Mouse (Mus musculus): Measurements from ENCODE around the gene Faxc.
A peak's percentile ranks its signal among the peaks of the same experiment; 100 is the strongest.

Faxc gene

GRCm38 (mm10) chr4:21930971-21931771 lies at the start of gene Faxc:
TSS of gene Faxc (plus strand) at chr4:21931329.
- DNase-seq (ENCODE audit: low spot score in 2 of 2): peak; percentile 31 to 47

GRCm38 (mm10) chr4:21882806-21883205 lies 48.3 kb upstream of the Faxc start:
- DNase-seq (ENCODE audit: low spot score in 2 of 2): no peak

DNA sequence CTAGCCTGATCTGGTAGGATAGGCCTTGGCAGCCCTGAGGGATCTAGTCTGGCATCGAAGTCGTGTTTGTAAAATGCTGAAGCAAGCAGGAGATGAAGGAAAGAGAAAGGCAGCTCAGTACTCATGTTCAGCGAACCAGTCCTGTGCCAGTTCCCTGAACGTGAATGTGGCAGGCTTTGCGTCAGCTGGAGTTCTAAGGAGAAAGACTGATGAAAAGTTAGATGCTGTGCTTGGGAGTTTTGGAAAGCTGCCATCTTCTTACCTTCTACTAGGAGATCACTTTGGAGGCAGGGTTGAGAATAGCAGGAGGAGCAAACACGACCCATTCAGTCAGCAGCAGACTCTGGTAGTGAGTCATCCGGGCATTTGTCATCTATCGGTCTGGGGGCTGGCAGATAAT lies 45.3 kb upstream of the Faxc start:
- no peak for DNase-seq (ENCODE audit: low spot score in 2 of 2)

GRCm38 (mm10) chr4:21931772-21932630 lies 872 bp downstream of the Faxc start:
- DNase-seq (ENCODE audit: low spot score in 2 of 2): no peak

DNA sequence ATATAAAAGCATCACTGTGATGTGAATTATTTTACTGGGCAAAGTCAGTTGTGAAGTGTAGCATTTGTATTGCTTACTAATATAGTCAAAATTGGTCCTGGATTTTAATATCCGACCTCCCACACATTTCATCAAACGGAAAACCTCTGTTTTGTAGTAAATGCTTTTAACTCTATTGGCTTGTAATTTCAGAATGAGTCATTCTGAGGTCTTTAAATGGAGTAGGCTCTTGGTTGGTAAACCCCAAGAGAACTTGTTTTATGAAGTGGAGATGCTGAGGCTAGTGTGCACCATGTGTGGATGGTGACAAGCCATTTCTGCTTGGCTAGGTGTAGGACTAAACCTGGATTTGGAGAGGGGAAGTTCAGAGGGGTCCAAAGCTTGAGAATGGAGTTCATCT lies 4.2 kb downstream of the Faxc start:
- no peak for DNase-seq (ENCODE audit: low spot score in 2 of 2)

DNA sequence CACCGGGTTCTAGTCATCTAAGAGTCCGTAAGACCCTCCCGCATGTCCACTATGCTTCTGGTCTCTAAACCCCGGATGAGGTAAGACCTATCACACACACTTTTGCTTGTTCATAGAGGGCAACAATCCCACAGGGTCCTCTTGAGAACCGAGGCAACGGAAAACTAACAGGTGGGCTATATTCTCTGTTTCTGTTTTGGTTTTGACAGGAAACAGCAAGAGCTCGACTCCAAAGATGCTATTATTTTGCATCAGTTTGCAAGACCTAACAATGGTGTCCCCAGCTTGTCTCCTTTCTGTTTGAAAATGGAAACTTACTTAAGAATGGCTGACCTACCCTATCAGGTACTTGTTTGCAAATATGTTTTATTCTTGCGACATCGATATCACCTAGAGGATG lies 5.3 kb downstream of the Faxc start:
- no peak for DNase-seq (ENCODE audit: low spot score in 2 of 2)

DNA sequence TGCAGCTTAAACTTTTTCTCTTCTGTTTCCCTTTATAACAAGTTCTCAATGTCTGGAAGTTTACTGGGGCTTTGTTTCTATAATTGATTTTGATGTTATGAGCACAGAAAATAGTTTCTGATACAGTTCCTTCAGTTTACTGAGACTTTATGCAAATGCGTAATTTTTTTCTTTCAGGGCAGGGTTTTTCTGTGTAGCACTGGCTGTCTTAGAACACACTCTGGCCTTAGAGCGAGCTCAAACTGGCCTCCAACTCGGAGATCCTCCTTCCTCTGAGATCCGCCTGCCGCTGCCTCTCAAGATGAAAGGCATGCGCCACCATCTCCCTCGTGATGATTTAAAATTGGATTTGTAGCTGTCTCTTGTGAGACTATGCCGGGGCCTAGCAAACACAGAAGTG lies 6.8 kb downstream of the Faxc start:
- DNase-seq (ENCODE audit: low spot score in 2 of 2): no peak

DNA sequence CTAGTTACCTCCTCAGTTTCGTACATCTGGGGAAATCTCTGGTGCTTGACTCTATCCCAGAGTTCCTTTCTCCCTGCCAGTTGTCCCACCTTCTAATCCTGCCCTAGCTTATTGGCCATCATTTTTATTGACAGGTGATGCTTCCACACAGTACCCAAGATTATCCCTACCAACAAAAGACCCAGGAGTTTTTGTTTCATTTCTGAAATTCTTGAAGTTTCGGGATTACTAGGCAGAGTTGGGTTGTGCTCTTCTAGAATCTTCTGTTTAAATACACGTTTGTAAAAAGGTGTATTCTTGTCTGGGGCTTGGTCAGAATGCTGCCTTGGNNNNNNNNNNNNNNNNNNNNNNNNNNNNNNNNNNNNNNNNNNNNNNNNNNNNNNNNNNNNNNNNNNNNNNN lies 13.5 kb downstream of the Faxc start:
- no peak for DNase-seq (ENCODE audit: low spot score in 2 of 2)

- DNase-seq (ENCODE audit: low spot score in 2 of 2): peak in 1 of 2 experiments; percentile 27
These were observed 20.3 kb downstream of the Faxc start for GRCm38 (mm10) chr4:21951444-21951843.

DNA sequence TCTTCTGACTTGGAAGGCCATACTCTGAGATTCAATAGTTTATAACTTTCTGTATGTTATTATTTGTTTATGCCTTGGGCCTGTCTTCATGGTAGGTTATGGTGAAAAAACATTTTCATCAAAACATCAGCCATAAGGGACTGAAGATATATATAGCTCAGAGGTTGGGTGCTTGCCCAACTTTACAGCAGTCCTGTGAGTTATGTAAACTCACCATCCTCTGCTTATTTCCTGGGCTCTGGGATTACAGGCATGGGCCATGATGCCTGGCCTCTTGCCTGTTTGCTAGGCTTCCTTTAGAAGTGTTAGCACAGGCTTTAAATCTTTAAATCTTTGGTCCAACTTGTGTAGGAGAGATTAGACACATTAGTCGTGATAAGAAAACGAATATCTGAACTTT lies 21.1 kb downstream of the Faxc start:
- no peak for DNase-seq (ENCODE audit: low spot score in 2 of 2)

- DNase-seq (ENCODE audit: low spot score in 2 of 2): peak; percentile 25 to 36
These were observed 26.6 kb downstream of the Faxc start for GRCm38 (mm10) chr4:21957570-21958321.

- DNase-seq (ENCODE audit: low spot score in 2 of 2): no peak
These were observed 40.8 kb downstream of the Faxc start for GRCm38 (mm10) chr4:21971949-21972348.

DNA sequence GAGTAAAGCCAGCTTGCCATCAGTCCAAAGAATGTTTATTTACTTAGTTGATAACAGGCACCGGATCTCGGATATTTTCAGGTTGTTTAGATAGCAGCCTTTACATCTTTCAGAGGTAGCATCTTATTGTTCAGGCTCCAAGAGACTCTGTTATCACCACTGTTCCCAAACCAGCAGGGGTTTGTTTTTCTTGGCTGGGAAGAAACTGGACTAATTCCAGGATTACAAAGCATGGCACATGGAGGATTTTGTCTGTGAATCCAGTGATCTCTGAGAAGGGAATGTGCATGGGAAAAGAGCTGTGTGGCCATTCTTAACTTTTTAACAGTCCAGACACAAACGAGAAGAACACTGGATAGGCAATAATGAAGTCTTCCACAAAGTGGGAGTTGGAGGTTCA lies 43.0 kb downstream of the Faxc start:
- DNase-seq (ENCODE audit: low spot score in 2 of 2): no peak

GRCm38 (mm10) chr4:21980471-21980870 lies 49.3 kb downstream of the Faxc start:
- DNase-seq (ENCODE audit: low spot score in 2 of 2): no peak

DNA sequence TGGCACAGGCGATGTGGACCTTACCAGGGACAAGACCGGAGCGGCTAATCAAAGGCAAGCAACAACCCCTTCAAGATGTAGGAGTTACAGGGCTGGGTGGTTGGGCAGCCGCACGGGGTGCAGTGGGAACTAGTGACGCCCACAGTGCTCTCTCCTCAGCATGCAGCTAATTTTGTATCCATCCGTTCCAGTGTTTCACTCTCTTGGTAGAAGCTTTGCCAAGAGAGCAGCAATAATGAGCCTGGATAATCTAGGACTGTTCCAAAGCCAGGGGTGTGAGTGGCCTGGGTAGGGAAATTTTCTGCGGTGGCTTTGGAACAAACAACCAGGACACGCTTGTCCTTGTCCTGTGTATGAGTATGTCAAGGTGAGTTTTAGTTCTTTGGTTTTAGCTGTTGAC lies 51.3 kb downstream of the Faxc start:
- no peak for DNase-seq (ENCODE audit: low spot score in 2 of 2)

GRCm38 (mm10) chr4:21986857-21987256 lies 55.7 kb downstream of the Faxc start:
- DNase-seq (ENCODE audit: low spot score in 2 of 2): no peak

DNA sequence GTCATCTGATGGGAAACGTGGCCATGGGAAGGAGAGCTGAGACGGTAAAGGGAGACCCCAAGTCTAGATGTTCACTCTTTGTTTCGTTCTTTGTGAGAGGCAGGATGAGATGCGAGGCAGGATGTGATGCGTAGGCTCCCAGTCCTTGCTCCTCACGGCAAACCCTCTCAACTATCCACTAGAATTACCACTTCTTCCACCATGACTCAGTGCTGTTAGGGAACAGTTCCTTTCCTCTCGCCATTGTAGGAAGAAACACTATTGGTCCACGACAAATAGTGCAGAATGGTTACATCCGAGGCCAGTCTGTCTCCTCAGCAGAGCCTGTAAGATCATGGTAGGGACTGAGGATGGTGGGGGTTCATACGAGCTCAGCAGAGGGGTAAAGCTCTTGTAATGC lies 56.3 kb downstream of the Faxc start:
- no peak for DNase-seq (ENCODE audit: low spot score in 2 of 2)

DNA sequence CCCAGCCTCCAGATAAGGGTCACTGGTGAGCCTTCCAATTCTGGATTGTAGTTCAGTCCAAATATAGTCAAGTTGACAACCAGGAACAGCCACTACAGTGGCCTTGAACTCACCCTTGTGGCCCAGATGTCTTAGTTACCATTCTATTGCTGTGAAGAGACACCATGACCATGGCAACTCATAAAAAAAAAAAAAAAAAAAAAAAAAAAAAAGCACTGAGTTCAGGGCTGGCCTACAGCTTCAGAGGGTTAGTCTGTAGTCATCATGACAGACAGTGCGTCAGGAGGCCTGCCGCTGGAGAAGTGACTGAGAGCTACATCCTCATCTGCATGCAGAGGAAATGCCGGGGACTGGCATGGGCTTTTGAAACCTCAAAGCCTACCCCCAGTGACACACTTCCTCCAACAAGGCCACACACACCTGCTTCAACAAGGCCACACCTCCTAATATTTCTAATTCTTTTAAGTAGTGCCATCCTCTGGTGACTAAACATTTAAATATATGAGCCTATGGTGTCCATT lies 58.5 kb downstream of the Faxc start:
- no peak for DNase-seq (ENCODE audit: low spot score in 2 of 2)

- DNase-seq (ENCODE audit: low spot score in 2 of 2): no peak
These were observed 59.6 kb downstream of the Faxc start for GRCm38 (mm10) chr4:21990580-21991235.

GRCm38 (mm10) chr4:22017656-22018379 lies 86.7 kb downstream of the Faxc start:
- DNase-seq (ENCODE audit: low spot score in 2 of 2): peak in 1 of 2 experiments; percentile 60

DNA sequence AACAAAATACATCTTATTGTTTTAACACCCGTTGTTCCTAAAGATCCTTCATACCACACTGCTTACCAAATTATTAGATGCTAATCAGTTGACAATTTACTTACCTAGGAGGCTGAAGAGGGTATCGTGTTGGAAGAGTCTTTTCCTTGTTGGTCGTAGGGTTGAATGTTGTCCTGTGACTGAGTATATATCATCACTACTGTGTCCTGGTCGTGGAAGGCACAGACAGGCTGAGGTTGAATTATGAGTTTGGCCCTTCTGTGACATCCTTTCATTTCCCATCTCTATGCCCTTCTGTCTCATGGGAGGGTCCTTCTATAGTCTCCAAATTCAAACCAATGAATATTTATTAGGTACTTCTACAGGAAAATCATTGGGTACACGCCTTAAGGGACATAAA lies 87.3 kb downstream of the Faxc start:
- no peak for DNase-seq (ENCODE audit: low spot score in 2 of 2)

Measured in frontal cortex, postnatal 14 days (tissue).